In the genomic region with DNA sequence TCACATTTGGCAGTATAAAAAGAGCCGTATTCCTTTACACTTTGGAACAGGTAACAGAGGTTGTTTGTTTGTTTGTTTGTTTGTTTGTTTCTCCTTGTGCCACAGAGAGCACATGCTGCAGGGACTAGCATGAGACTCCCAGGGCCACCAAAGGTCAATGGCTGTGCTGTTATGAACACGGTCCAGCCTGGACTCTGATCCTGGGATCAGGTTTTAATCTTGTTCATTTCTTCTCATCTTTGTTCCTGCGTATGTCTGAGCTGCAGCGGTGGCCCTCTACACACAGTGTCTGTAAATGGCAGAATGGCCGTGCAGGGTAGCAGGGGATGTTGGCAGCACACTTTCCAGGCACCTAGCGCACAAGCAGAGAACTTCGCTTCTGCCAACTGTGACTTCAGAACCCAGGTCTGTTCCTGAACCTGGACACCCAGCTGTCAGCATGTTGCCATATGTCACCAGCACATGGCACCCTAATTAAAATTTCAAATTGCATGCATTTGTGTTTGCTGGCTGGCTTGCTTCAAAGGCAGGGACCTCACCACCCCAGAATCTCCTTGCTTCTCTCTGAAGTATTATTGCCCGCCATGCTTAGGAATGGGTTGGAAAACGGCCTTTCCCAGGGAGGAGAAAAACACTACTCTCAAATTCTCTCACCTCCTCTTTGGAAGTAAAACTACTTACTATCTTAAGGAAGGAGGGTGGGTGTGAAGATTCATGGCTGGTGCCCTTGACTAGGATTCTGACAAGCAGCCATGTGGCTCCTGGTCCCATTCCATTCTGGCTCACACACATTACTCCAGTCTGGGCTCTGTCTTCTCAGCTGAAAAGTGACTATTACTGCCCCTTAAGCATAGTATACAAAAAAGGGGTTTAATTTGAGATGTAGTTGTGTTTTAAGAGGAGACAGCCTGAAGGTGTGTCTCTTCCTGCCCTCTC, we compare ENCODE assay signal across 9 mouse cellular contexts.
DNase-seq lines count a peak whose midpoint lies in the region; ATAC-seq and TF ChIP-seq lines count a peak whose summit lies in the region.
"Had no signal": no experiment of that assay in that cellular context is flagged by ENCODE, and none has a peak within 500 bp of the region (broad histone marks: within the 10 kb centered on the region; RNA-seq: fewer than 3 reads in every experiment).

No protein-coding gene starts in this region.

- H3K4me2 ChIP-seq in hindbrain, postnatal 0 days (ENCODE audit: low read depth, low read length) = no peak overlapping the region
- H3K4me2 ChIP-seq: liver, embryonic 15.5 days had no signal

- intact Hi-C loops in left cerebral cortex, adult 2 months (cut with DNase I) = no loop called here
- intact Hi-C loops in gastrocnemius, postnatal 36 days (cut with DNase I) = no loop called here

- H3K4me3 ChIP-seq in left cerebral cortex, adult 2 months = no peak overlapping the region
- no peak overlapping the region for H3K4me3 ChIP-seq in hindbrain, postnatal 0 days (ENCODE audit: low read length)
- H3K4me3 ChIP-seq: liver, embryonic 15.5 days had no signal

- no peak for TF ChIP-seq CTCF in left cerebral cortex, adult 2 months (IDR thresholded peaks at IDR 0.05)
- peak; percentile 12; the same call in 1 of the 2 replicates for TF ChIP-seq CTCF in hindbrain, postnatal 0 days (IDR thresholded peaks at IDR 0.05; ENCODE audit: low read depth)

- no peaks in the 10 kb centered on the region for H3K27me3 ChIP-seq in hindbrain, postnatal 0 days (ENCODE audit: insufficient read depth, low read length)
- H3K27me3 ChIP-seq: liver, embryonic 15.5 days had no signal

- no peak overlapping the region for H3K27ac ChIP-seq in left cerebral cortex, adult 2 months
- peak overlapping the region; percentile 56 for H3K27ac ChIP-seq in hindbrain, postnatal 0 days
- H3K27ac ChIP-seq: liver, embryonic 15.5 days had no signal

- H3K9ac ChIP-seq in hindbrain, postnatal 0 days (replicated peaks; ENCODE audit: low read length) = no peak overlapping the region
- H3K9ac ChIP-seq: liver, embryonic 15.5 days had no signal

- no peaks in the 10 kb centered on the region for H3K9me3 ChIP-seq in hindbrain, postnatal 0 days (ENCODE audit: low read length)
- H3K9me3 ChIP-seq: liver, embryonic 15.5 days had no signal

- ATAC-seq in hindbrain, postnatal 0 days = peak; percentile 78

- peaks cover 8% of the 10 kb centered on the region; the same call in 1 of the 2 replicates for H3K4me1 ChIP-seq in hindbrain, postnatal 0 days (ENCODE audit: insufficient read depth, low read length)

- 52% methylated on average over 9 of the region's 9 CpGs for whole genome bisulfite sequencing in hindbrain, postnatal 0 days

- no peaks in the 10 kb centered on the region for H3K36me3 ChIP-seq in hindbrain, postnatal 0 days (ENCODE audit: insufficient read depth, low read length)
- H3K36me3 ChIP-seq: liver, embryonic 15.5 days had no signal

- DNase-seq in left cerebral cortex, adult 18-20 months (ENCODE audit: low spot score in 2 of 2) = peak; percentile 8 to 16
- no peak for DNase-seq in left cerebral cortex, adult 2 months (ENCODE audit: extremely low spot score in 1 of 2, low spot score in 2 of 2)
- peak; percentile 90 for DNase-seq in cerebellum, adult 8-10 months
- peak; percentile 74 for DNase-seq in hindbrain, postnatal 0 days (ENCODE audit: low spot score)
- peak; percentile 63 to 69 for DNase-seq in layer of hippocampus, postnatal 10 days (ENCODE audit: low spot score in 2 of 2)
- no peak for DNase-seq in urinary bladder, postnatal 36 days (ENCODE audit: low spot score in 2 of 2)
- no peak for DNase-seq in gastrocnemius, postnatal 36 days
- no peak for DNase-seq in Muller cell, postnatal 12 days (ENCODE audit: inconsistent ontology term)

Comparison
In these comparisons a context has a peak if more than half of its experiments do, and no peak if none do; other contexts are left out.
1. DNase-seq: peak in left cerebral cortex, adult 18-20 months (2 of 2), cerebellum, adult 8-10 months (single experiment), hindbrain, postnatal 0 days (single experiment) and layer of hippocampus, postnatal 10 days (2 of 2); none in left cerebral cortex, adult 2 months (0 of 2), urinary bladder, postnatal 36 days (0 of 2), gastrocnemius, postnatal 36 days (0 of 2) and Muller cell, postnatal 12 days (single experiment).